Mouse (Mus musculus) MEL (cell line): ENCODE results near the gene Upk2. TPM values are rescaled to one million over a fixed set of nuclear protein-coding genes. Genes with fewer than 3 reads are reported as not detected.

Experiments
- DNase-seq: peaks from one replicate; pipeline ENCODE4 v3.0.0; 2011; ENCODE audit warnings: low read depth, low spot score
- H3K27ac ChIP-seq: 2 replicates; pipeline ENCODE4 v1.5.1; 2012; ENCODE audit warnings: low read depth, mild to moderate bottlenecking, control low read depth, low read length, moderate library complexity; ENCODE audit not compliant: control insufficient read depth
- H3K27me3 ChIP-seq, 2 experiments: fragments of 150-350 bp in 1 of 2; sonication (generic) in 1 of 2; 2 replicates each; pipeline ENCODE4 v1.6.1; 2012; ENCODE audit warnings: low read length in 2 of 2, mild to moderate bottlenecking in 2 of 2, improper control_type of control experiment in 1 of 2, moderate library complexity in 1 of 2; ENCODE audit not compliant: insufficient read depth in 2 of 2, control insufficient read depth in 1 of 2
- H3K36me3 ChIP-seq, 2 experiments: 2 replicates each; pipeline ENCODE4 v1.6.1; 2012 to 2014; ENCODE audit warnings: low read length in 2 of 2, improper control_type of control experiment in 1 of 2, inconsistent platforms in 1 of 2, mild to moderate bottlenecking in 1 of 2; ENCODE audit not compliant: insufficient read depth in 2 of 2, control insufficient read depth in 1 of 2
- H3K4me1 ChIP-seq, 2 experiments: fragments of 150-350 bp in 1 of 2; sonication (generic) in 1 of 2; 2 replicates each; pipeline ENCODE4 v1.6.1; 2012; ENCODE audit warnings: low read length in 2 of 2, improper control_type of control experiment in 1 of 2, mild to moderate bottlenecking in 1 of 2; ENCODE audit not compliant: insufficient read depth in 2 of 2, control insufficient read depth in 1 of 2
- H3K4me3 ChIP-seq, 2 experiments: fragments of 150-350 bp in 1 of 2; sonication (generic) in 1 of 2; 2 replicates each; pipeline ENCODE4 v1.5.1; 2012; ENCODE audit warnings: low read depth in 2 of 2, low read length in 2 of 2, mild to moderate bottlenecking in 2 of 2, moderate library complexity in 2 of 2, control low read depth in 1 of 2, improper control_type of control experiment in 1 of 2; ENCODE audit not compliant: control insufficient read depth in 1 of 2, insufficient read depth in 1 of 2
- H3K79me2 ChIP-seq: 2 replicates; pipeline ENCODE4 v1.6.1; 2012; ENCODE audit warnings: mild to moderate bottlenecking, low read length, moderate library complexity; ENCODE audit not compliant: control insufficient read depth, poor library complexity, insufficient read depth
- H3K9ac ChIP-seq: 2 replicates; pipeline ENCODE4 v1.6.1; 2012; ENCODE audit warnings: low read depth, mild to moderate bottlenecking, control low read depth, low read length, moderate library complexity; ENCODE audit not compliant: control insufficient read depth, poor library complexity, severe bottlenecking
- H3K9me3 ChIP-seq: fragments of 150-350 bp; sonication (generic); replicated peaks from 2 replicates; pipeline ENCODE4 v1.6.1; 2012; ENCODE audit warnings: mild to moderate bottlenecking, low read length, improper control_type of control experiment, moderate library complexity; ENCODE audit not compliant: insufficient read depth
- CHD1 ChIP-seq: IDR thresholded peaks from 2 replicates; pipeline ENCODE4 v1.6.1; 2012; ENCODE audit warnings: low read depth, mild to moderate bottlenecking, inconsistent platforms, low read length, improper control_type of control experiment
- CHD2 ChIP-seq: IDR thresholded peaks from 2 replicates; pipeline ENCODE4 v1.6.1; 2011; ENCODE audit warnings: low read length, improper control_type of control experiment
- CTCF ChIP-seq, 3 experiments: IDR thresholded peaks in 2 of 3; conservative IDR thresholded peaks in 1 of 3; 2 replicates each; pipeline ENCODE4 v1.5.1; 2011 to 2012; ENCODE audit warnings: low read length in 3 of 3, low read depth in 2 of 3, mild to moderate bottlenecking in 2 of 3, improper control_type of control experiment in 1 of 3, inconsistent platforms in 1 of 3, mixed read lengths in 1 of 3, moderate library complexity in 1 of 3; ENCODE audit not compliant: control insufficient read depth in 1 of 3, insufficient read depth in 1 of 3, poor library complexity in 1 of 3, severe bottlenecking in 1 of 3
- ELF1 ChIP-seq: IDR thresholded peaks from 2 replicates; pipeline ENCODE4 v1.6.1; 2014; ENCODE audit warnings: low read depth, mild to moderate bottlenecking, inconsistent platforms, low read length, improper control_type of control experiment, moderate library complexity
- EP300 ChIP-seq, 2 experiments: IDR thresholded peaks; 2 replicates each; pipeline ENCODE4 v1.6.1; 2011; ENCODE audit warnings: improper control_type of control experiment in 2 of 2, low read length in 2 of 2, low read depth in 1 of 2, mild to moderate bottlenecking in 1 of 2
- ETS1 ChIP-seq: IDR thresholded peaks from 2 replicates; pipeline ENCODE4 v1.6.1; 2012; ENCODE audit warnings: low read depth, mild to moderate bottlenecking, inconsistent platforms, low read length, improper control_type of control experiment, moderate library complexity
- GABPA ChIP-seq: IDR thresholded peaks from 2 replicates; pipeline ENCODE4 v1.6.1; 2012; ENCODE audit warnings: low read depth, mild to moderate bottlenecking, inconsistent platforms, low read length, improper control_type of control experiment, moderate library complexity
- GATA1 ChIP-seq: IDR thresholded peaks from 2 replicates; pipeline ENCODE4 v1.6.1; 2011; ENCODE audit warnings: low read depth, low read length, improper control_type of control experiment
- JUND ChIP-seq: IDR thresholded peaks from 2 replicates; pipeline ENCODE4 v1.6.1; 2011; ENCODE audit warnings: low read depth, mild to moderate bottlenecking, improper control_type of control experiment, low read length
- MAFK ChIP-seq: IDR thresholded peaks from 2 replicates; pipeline ENCODE4 v1.6.1; 2011; ENCODE audit warnings: low read depth, mild to moderate bottlenecking, low read length, improper control_type of control experiment, borderline replicate concordance
- MAX ChIP-seq: IDR thresholded peaks from 2 replicates; pipeline ENCODE4 v1.6.1; 2011; ENCODE audit warnings: low read length, improper control_type of control experiment
- MXI1 ChIP-seq: IDR thresholded peaks from 2 replicates; pipeline ENCODE4 v1.6.1; 2011; ENCODE audit warnings: mild to moderate bottlenecking, low read depth, low read length, improper control_type of control experiment
- MYB ChIP-seq: IDR thresholded peaks from 2 replicates; pipeline ENCODE4 v1.6.1; 2011; ENCODE audit warnings: mild to moderate bottlenecking, low read depth, low read length, improper control_type of control experiment
- MYC ChIP-seq: IDR thresholded peaks from 2 replicates; pipeline ENCODE4 v1.6.1; 2011; ENCODE audit warnings: low read depth, mild to moderate bottlenecking, low read length, improper control_type of control experiment, moderate library complexity
- POLR2A ChIP-seq, 2 experiments: IDR thresholded peaks; 2 replicates each; pipeline ENCODE4 v1.6.1; 2011 to 2012; ENCODE audit warnings: low read length in 2 of 2, mild to moderate bottlenecking in 2 of 2, control low read depth in 1 of 2, improper control_type of control experiment in 1 of 2, low read depth in 1 of 2, moderate library complexity in 1 of 2; ENCODE audit not compliant: control insufficient read depth in 1 of 2, insufficient read depth in 1 of 2, poor library complexity in 1 of 2
- POLR2AphosphoS5 ChIP-seq: IDR thresholded peaks from 2 replicates; pipeline ENCODE4 v1.6.1; 2012; ENCODE audit warnings: low read depth, borderline replicate concordance, mild to moderate bottlenecking, inconsistent platforms, low read length, moderate library complexity, mixed read lengths
- RAD21 ChIP-seq: IDR thresholded peaks from 2 replicates; pipeline ENCODE4 v1.6.1; 2011; ENCODE audit warnings: mild to moderate bottlenecking, low read depth, low read length, improper control_type of control experiment
- SMC3 ChIP-seq: IDR thresholded peaks from 2 replicates; pipeline ENCODE4 v1.6.1; 2011; ENCODE audit warnings: low read depth, low read length, improper control_type of control experiment
- TAL1 ChIP-seq: IDR thresholded peaks from 2 replicates; pipeline ENCODE4 v1.6.1; 2012; ENCODE audit warnings: mild to moderate bottlenecking, inconsistent platforms, low read length, moderate library complexity, mixed read lengths
- TBP ChIP-seq: IDR thresholded peaks from 2 replicates; pipeline ENCODE4 v1.8.0; 2011; ENCODE audit warnings: low read depth, low read length, improper control_type of control experiment
- TCF12 ChIP-seq: IDR thresholded peaks from 2 replicates; pipeline ENCODE4 v1.6.1; 2014; ENCODE audit warnings: low read depth, mild to moderate bottlenecking, inconsistent platforms, low read length, improper control_type of control experiment, moderate library complexity
- UBTF ChIP-seq: IDR thresholded peaks from 2 replicates; pipeline ENCODE4 v1.6.1; 2012; ENCODE audit warnings: low read depth, mild to moderate bottlenecking, inconsistent platforms, low read length, improper control_type of control experiment, moderate library complexity, borderline replicate concordance; ENCODE audit not compliant: insufficient read depth
- USF2 ChIP-seq, 2 experiments: IDR thresholded peaks; 2 replicates each; pipeline ENCODE4 v1.6.1; 2011 to 2012; ENCODE audit warnings: improper control_type of control experiment in 2 of 2, low read length in 2 of 2, borderline replicate concordance in 1 of 2, inconsistent platforms in 1 of 2, low read depth in 1 of 2, mild to moderate bottlenecking in 1 of 2; ENCODE audit not compliant: insufficient read depth in 1 of 2
- ZC3H11A ChIP-seq: IDR thresholded peaks from 2 replicates; pipeline ENCODE4 v1.6.1; 2012; ENCODE audit warnings: low read depth, mild to moderate bottlenecking, inconsistent platforms, low read length, improper control_type of control experiment
- ZKSCAN1 ChIP-seq: IDR thresholded peaks from 2 replicates; pipeline ENCODE4 v1.6.1; 2012; ENCODE audit warnings: low read depth, mild to moderate bottlenecking, inconsistent platforms, low read length, improper control_type of control experiment, moderate library complexity
- polyA plus RNA-seq, 2 experiments: library from polyadenylated mRNA; stranded (reverse) in 1 of 2; unstranded in 1 of 2; fragments of >175 nt in 1 of 2; fragments of >200 nt in 1 of 2; gene quantifications; 2 replicates each; pipeline versions ENCODE4 v1.2.1 to v1.2.4; 2012; ENCODE audit warnings: low replicate concordance in 2 of 2, low read depth in 1 of 2; ENCODE audit not compliant: insufficient read length in 2 of 2, insufficient read depth in 1 of 2, missing spikeins in 1 of 2
- total RNA-seq: library from RNA; depleted of rRNA; stranded (reverse); fragments of 300-350 nt; gene quantifications from 2 replicates; pipeline ENCODE4 v1.2.3, GENCODE M21; 2012

Gene Upk2
- total and polyA plus RNA-seq, 3 experiments: not detected

DNA sequence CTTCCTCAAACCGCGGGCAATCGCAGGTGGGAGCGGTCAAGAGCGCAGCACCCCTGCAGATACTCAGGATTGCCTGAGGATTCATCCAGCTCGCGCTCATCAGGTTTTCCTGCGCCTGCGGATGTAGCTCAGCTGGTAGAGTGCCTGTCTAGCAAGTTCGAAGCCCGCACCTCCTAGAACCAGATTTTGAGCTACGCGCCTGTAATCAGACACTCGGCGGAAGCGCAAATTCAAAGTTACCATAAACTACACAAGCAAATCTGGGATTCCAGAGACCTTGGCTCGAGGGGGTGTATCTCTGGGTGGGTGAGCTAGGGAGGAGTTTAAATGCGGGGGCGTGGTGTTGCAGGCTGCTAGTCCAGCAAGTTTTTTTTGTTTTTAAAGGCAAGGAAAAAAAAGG lies 13.8 kb downstream of the Upk2 start, which contains the start of gene Foxr1:
Gene Foxr1, minus strand, starts transcription at position 176 of the 400 bp plus-strand sequence.
- Histone ChIP-seq H3K4me3 (no peak within 1 kb of the TSS), H3K27me3 (no peaks in the 10 kb centered on the region; a peak in 1 of 4 replicates), H3K4me1 (peaks cover 0 to 2% of the 10 kb centered on the region in 2 experiments; a peak in 1 of 4 replicates), H3K36me3 (peaks cover 0 to 2% of the 10 kb centered on the region in 2 experiments; a peak in 2 of 4 replicates), H3K27ac (no peak within 1 kb of the TSS), H3K79me2 (no peaks in the 10 kb centered on the region), H3K9me3 (no peaks in the 10 kb centered on the region), H3K9ac (no peak within 1 kb of the TSS)
- TF ChIP-seq MYB: no peak
- DNase-seq: no peak

DNA sequence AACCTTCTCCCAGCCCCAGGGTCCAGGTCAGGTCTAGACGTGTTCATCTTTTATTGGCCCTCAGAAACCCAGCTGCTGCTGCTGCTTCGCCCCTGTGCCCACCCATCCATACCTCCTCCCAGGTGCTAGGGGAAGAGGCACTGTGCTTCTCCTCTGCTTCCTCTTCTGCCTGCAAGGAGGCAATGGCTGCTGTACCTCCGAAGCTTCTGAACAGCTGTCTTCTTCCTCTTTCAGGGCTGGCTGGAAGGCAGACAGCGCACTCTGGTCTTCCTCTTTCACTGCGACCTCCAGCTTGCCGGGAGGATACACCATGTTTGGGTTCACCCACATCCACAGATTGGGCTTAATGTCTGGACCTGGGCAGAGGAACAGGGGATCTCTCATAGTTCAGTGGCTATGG lies 19.0 kb downstream of the Upk2 start:
- Histone ChIP-seq H3K9me3 (no peaks in the 10 kb centered on the region), H3K27me3 (no peaks in the 10 kb centered on the region; a peak in 1 of 4 replicates), H3K9ac (no peak overlapping the region; the same call in 1 of the 2 replicates), H3K36me3 (peaks cover 0 to 2% of the 10 kb centered on the region in 2 experiments; a peak in 1 of 4 replicates), H3K27ac (no peak overlapping the region), H3K4me3 (no peak overlapping the region), H3K79me2 (no peaks in the 10 kb centered on the region), H3K4me1 (peaks cover 0 to 4% of the 10 kb centered on the region in 2 experiments; a peak in 1 of 4 replicates)
- TF ChIP-seq EP300 (IDR thresholded peaks at IDR 0.05; ENCODE audit: low read depth in 1 of 2, low read length in 2 of 2) (0 out of 4 replicates have a peak, but pooled peaks of 1 of the 2 experiments have one; percentile 28), JUND (no peak), CTCF (IDR thresholded peaks at IDR 0.05 in 2 of 3, conservative IDR thresholded peaks at IDR 0.05 in 1 of 3; ENCODE audit: control insufficient read depth in 1 of 3, insufficient read depth in 1 of 3, low read depth in 2 of 3, low read length in 3 of 3, poor library complexity in 1 of 3, severe bottlenecking in 1 of 3) (no peak), ELF1 (peak; percentile 51; the same call in 1 of the 2 replicates), SMC3 (no peak), MAX (no peak), GABPA (no peak), TCF12 (no peak), RAD21 (no peak), ZKSCAN1 (no peak), USF2 (IDR thresholded peaks at IDR 0.05; ENCODE audit: borderline replicate concordance in 1 of 2, insufficient read depth in 1 of 2, low read depth in 1 of 2, low read length in 2 of 2) (no peak), MYC (no peak), MXI1 (no peak), POLR2A (IDR thresholded peaks at IDR 0.05; ENCODE audit: control insufficient read depth in 1 of 2, insufficient read depth in 1 of 2, low read depth in 1 of 2, low read length in 2 of 2, poor library complexity in 1 of 2) (no peak), MYB (no peak), GATA1 (no peak), ZC3H11A (no peak), CHD2 (no peak), TBP (no peak), MAFK (no peak), ETS1 (0 out of 2 replicates have a peak, but pooled peaks have one; percentile 22), UBTF (0 out of 2 replicates have a peak, but pooled peaks have one; percentile 57), TAL1 (no peak), CHD1 (no peak), POLR2AphosphoS5 (no peak)
- peak; percentile 83 for DNase-seq
